Mouse (Mus musculus): ENCODE measurements around the gene Gm9112. TPM values are rescaled to one million over a fixed set of nuclear protein-coding genes. Genes with fewer than 3 reads are reported as not detected.

Gene Gm9112
- polyA plus RNA-seq (2014; fragmentation: Illumina TruSeq; extraction: RNeasy Lipid Tissue Mini Kit (QIAGEN cat#74804); ENCODE audit: low read depth, low replicate concordance): 9.7 TPM

GRCm38 (mm10) chrX:102707535-102707934 lies at the start of gene Gm9112, which contains the start of gene Dmrtc1b:
Gene Gm9112 (minus strand): TSS chrX:102707635.
Gene Dmrtc1b (plus strand): TSS chrX:102707865.

GRCm38 (mm10) chrX:102686872-102687271 lies 20.6 kb downstream of the Gm9112 start, which contains the start of gene Gm3880:
Gene Gm3880 (minus strand): TSS chrX:102686972.

Other genes starting within 250 kb of the Gm9112 start
- 0.52 TPM for gene Hdac8, start 202.3 kb downstream of the Gm9112 start, polyA plus RNA-seq (2014; fragmentation: Illumina TruSeq; extraction: RNeasy Lipid Tissue Mini Kit (QIAGEN cat#74804); ENCODE audit: low read depth, low replicate concordance)
- 3.9 TPM for gene Phka1, start 63.4 kb downstream of the Gm9112 start, polyA plus RNA-seq (2014; fragmentation: Illumina TruSeq; extraction: RNeasy Lipid Tissue Mini Kit (QIAGEN cat#74804); ENCODE audit: low read depth, low replicate concordance)
- not detected for gene Gm3880, start 20.7 kb downstream of the Gm9112 start, polyA plus RNA-seq (2014; fragmentation: Illumina TruSeq; extraction: RNeasy Lipid Tissue Mini Kit (QIAGEN cat#74804); ENCODE audit: low read depth, low replicate concordance)
- gene Dmrtc1b, start 230 bp upstream of the Gm9112 start, polyA plus RNA-seq (2014; fragmentation: Illumina TruSeq; extraction: RNeasy Lipid Tissue Mini Kit (QIAGEN cat#74804); ENCODE audit: low read depth, low replicate concordance): 20.9 TPM
- gene Dmrtc1c1, start 95.3 kb upstream of the Gm9112 start, polyA plus RNA-seq (2014; fragmentation: Illumina TruSeq; extraction: RNeasy Lipid Tissue Mini Kit (QIAGEN cat#74804); ENCODE audit: low read depth, low replicate concordance): not detected
- 1.9 TPM for gene Dmrtc1c2, start 147.0 kb upstream of the Gm9112 start, polyA plus RNA-seq (2014; fragmentation: Illumina TruSeq; extraction: RNeasy Lipid Tissue Mini Kit (QIAGEN cat#74804); ENCODE audit: low read depth, low replicate concordance)
- gene 1700031F05Rik, start 160.3 kb upstream of the Gm9112 start, polyA plus RNA-seq (2014; fragmentation: Illumina TruSeq; extraction: RNeasy Lipid Tissue Mini Kit (QIAGEN cat#74804); ENCODE audit: low read depth, low replicate concordance): 2.1 TPM
- 56.5 TPM for gene Dmrtc1a, start 201.1 kb upstream of the Gm9112 start, polyA plus RNA-seq (2014; fragmentation: Illumina TruSeq; extraction: RNeasy Lipid Tissue Mini Kit (QIAGEN cat#74804); ENCODE audit: low read depth, low replicate concordance)
- gene 1700011M02Rik, start 201.3 kb upstream of the Gm9112 start, polyA plus RNA-seq (2014; fragmentation: Illumina TruSeq; extraction: RNeasy Lipid Tissue Mini Kit (QIAGEN cat#74804); ENCODE audit: low read depth, low replicate concordance): 15.3 TPM
- gene 1700018G05Rik, start 220.7 kb upstream of the Gm9112 start, polyA plus RNA-seq (2014; fragmentation: Illumina TruSeq; extraction: RNeasy Lipid Tissue Mini Kit (QIAGEN cat#74804); ENCODE audit: low read depth, low replicate concordance): not detected

Measured in testis, adult 10 weeks (tissue).